Mouse (Mus musculus) NIH3T3 (cell line): ENCODE measurements around the gene Myo1d.

Source experiments
- DNase-seq: peaks from one replicate; pipeline ENCODE4 v3.0.0-alpha.2; 2012; ENCODE audit warnings: low read depth

Gene Myo1d

DNA sequence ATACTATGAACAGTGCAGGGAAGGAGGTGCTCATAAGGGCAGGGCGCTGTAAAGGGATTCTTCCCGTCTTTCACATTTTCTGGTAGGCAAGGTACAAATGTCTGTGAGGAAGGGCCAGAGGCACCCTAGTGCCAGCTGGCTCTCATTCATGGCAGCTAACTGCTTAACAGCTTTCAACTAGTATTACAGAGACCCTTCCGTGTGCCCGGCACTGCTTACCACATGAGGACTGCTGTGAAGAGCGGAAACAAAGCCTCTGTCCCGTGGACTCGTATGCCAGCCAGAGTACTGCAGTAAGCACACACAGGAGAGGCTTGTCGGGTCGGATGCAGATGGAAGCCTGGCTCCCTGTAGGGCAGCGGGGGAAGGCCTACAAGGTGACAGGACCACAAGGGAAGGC lies 229.6 kb downstream of the Myo1d start:
- no peak for DNase-seq

- no peak for DNase-seq
Measured at GRCm38 (mm10) chr11:80549854-80550253, 230.0 kb downstream of the Myo1d start.

- DNase-seq = no peak
Measured at GRCm38 (mm10) chr11:80546233-80546632, 233.6 kb downstream of the Myo1d start.

GRCm38 (mm10) chr11:80539056-80539455 lies 240.8 kb downstream of the Myo1d start:
- DNase-seq = peak; percentile 41

DNA sequence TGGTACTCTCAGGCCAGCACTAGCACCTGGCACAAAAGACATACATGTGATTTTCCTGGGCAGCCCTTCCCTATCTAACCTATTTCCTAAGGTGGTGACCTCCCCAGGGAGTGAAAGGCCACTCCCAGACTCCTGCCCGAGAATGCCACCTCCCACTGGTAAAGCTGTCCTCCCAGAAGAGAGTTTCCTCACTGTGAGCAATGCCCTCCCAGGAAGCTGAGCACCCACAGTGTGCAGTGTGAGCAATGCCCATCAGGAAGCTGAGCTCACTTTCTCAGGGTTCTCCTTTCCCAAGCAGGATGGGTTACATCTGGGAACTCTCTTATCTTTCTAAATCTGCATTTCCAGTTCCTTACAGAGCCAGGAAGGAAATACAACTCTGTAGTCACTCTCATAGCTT lies 246.9 kb downstream of the Myo1d start:
- no peak for DNase-seq

DNA sequence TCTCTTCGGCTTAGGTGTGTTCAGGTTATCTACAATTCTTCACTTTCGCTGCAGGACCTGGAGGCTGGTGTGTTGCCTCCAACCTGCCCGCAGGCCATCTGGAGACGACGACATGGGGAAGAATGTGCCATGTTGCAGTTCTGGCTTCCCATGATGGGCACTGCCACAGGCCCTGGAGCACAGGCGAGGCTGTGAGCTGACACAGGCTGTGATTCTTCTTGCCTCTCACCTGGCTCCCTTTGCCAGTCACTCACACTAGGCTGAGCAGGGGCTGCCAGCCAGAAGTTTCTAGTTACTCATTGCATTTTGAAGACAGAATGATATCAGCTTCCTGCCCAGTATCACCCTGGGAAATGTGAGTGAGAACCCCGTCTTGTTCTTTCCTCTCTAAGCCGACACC lies 250.7 kb downstream of the Myo1d start:
- no peak for DNase-seq

DNA sequence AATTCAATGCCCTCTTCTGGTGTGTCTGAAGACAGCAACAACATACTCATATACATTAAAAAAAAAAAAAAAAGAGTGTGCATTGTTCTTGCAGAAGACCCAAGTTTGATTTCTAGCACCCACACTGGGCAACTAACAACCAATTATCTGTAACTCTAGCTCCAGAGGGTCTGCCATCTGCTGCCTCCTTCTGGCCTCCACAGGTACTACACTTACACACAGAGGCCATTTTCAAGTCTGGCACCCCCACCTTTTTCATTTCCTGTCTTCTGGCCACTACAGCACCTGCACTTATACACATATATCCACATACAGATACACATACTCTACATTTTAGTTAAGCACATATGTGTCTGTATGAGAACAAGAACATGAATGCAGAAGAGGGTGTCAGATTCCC lies 252.1 kb downstream of the Myo1d start:
- no peak for DNase-seq

DNA sequence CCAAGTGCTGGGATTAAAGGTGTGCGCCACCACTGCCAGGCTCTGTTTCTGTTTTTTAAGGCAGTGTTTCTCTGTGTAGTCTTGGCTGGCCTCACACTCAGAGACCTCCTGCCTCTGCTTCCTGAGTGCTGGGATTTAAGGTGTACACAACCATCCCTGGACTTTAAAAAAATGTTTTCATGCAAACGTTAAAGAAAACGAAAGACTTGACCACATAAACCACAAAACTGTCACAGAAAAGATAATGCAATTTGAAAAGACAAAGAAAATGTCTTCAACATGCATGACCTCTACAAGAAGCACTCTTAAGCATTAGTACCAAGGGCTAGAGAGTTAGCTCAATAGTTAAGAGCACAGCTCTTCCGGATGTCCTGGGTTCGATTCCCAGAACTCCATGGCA lies 255.6 kb downstream of the Myo1d start:
- no peak for DNase-seq

DNA sequence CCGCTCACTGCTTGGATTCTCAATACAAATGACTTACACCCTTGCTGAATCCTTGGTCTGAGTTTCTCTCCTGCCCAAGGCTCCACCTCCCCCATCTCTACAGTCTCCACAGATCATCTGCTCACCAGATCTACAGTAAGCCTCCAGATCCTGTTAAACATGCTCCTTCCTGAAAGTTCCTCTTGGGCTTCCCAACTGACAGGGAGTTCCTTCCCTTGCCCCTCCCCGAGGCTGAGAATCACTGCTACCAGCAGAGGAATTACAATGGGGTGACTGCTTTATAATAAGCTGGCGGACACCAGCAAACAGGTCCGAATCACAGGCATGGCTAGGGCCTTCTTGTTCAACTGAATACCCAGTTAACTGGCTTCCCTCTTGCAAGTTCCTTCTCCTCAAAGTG lies 256.4 kb downstream of the Myo1d start:
- no peak for DNase-seq

DNA sequence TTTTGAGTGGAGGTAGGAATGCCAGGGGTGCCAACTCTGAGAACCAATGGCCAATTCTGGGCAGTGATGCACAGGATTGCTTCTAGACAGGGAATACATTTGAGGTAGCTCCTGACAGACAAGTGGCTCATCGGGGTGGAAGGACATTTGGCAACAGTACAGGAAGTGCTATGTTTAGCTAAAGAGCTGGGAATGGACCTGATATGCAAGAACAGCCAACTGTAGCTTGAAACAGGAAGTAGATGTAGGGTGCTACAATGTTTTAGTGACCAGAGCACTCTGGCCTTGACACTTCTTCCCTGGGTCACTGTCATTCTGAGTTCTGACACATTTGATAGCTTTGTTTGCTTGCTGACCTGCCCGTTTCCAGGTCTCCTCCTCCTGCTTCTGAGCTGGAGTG lies 257.0 kb downstream of the Myo1d start:
- no peak for DNase-seq

GRCm38 (mm10) chr11:80521148-80521547 lies 258.7 kb downstream of the Myo1d start:
- DNase-seq = no peak

DNA sequence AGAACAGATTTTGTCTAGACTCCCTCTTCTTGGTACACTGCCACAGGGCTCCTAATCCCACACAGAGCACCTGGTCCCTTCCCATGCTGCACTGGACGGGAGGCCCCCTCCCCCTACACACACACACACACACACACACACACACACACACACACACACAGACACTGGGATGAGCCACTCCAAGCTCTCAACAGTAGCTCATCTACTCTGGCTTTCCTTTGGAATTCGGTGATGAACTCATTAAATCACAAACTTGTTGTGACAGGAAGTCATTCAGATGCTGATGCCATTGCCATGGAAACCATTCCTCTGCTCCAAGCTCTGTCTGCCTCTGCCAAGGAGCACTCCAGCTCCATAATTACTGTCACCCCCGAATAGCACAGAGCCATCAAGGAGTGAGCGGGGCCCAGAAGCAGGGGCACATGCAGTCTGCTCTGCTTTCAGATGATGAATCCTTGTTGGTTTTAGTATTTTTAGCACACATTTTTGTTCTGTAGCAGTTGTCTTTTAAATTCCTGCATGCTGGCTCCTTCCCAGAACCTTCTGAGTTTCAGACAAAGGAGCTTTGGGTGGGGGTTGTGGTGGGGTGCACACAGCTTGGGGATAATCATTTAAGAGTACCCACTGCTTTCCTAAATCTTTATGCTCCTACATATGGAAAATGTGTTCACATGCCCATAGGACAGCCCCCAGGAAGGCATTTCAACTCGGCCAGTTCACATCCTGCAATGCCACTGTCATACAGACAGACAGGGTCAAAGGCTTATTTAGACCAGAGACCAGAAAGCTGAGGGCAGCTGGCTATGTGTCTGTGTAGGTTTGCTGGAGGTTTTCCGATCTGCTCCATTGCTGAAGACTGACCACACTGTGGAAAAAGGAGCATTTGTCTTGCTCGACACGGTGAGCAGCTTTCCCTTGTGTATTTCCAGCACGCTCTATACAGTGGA lies 261.1 kb downstream of the Myo1d start:
- no peak for DNase-seq

- DNase-seq = no peak
Measured at GRCm38 (mm10) chr11:80515895-80516294, 263.9 kb downstream of the Myo1d start.

GRCm38 (mm10) chr11:80515346-80515745 lies 264.5 kb downstream of the Myo1d start:
- no peak for DNase-seq

DNA sequence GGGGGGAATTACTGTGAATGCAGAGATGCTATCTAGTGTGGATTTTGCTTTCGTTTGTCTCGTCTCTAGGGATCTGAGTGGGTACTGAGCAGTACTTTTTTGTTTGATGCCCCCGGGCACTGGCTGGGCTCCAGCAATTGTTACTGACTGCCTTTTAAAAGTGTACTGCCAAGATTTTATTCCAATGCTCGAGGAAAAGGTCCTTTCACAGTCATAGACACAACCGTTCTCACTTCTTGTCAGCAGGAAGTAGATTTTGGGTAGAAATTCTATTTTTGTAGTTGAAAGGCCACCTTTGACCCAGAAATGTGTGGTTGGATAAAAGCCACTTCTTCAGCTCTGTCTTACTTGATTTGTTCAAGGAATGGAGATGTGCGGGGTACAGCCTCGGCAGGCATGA lies 266.0 kb downstream of the Myo1d start:
- DNase-seq = peak; percentile 27

- no peak for DNase-seq
Measured at GRCm38 (mm10) chr11:80512313-80513056, 267.3 kb downstream of the Myo1d start.

DNA sequence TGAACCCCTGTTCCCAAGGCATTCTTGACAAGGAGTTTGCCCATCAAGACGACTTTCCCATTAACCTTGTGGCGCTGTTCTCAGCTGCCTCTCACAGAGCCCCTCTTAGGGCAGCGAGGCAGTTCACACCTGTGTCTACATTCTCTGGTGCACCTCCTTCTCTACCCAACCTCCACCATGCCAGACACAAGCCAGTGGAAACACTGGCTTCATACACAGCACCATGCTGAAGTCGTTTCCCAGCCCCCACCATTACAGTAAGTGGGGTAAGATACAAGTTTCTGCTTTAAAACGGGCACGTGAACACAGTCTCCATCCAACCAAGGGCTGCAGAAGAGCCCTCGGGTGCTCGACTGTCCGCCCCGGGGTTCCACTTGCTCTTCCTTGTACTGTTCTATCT lies 269.7 kb downstream of the Myo1d start:
- no peak for DNase-seq

DNA sequence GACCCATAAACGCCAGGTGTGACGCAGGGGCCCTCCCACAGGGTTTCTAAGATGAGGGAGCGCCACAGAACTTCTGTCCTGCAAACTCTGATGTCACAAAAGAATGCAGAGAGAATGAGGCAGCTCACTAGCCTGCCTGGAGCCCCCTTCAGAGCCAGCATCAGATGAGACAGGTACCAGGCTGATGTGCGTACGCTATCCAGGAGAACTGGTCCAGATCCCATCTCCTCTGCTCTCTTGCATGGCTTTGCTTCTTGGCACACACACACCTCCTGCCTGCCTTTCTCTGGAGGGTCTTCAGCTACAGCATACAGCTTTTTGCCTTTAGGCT lies 270.7 kb downstream of the Myo1d start:
- DNase-seq = no peak

GRCm38 (mm10) chr11:80508361-80509175 lies 271.3 kb downstream of the Myo1d start:
- no peak for DNase-seq

DNA sequence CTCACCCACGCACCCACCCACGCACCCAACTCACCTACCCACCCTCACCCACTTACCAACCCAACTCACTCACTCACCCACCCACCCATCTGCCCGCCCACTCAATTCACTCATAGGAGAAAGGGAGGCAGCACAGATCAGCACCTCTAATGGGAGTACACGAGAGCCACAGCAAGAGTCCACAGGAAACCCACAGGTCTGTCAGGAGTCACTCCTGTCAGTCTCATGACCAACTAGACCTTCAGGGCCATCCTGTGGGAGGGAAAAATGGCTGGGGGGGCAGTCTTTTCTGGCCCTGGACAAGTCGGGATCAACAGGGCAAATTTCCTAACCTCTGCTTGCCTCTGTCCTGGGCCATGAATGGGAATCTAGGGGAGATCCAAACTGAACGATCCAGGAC lies 272.0 kb downstream of the Myo1d start:
- DNase-seq = no peak

DNA sequence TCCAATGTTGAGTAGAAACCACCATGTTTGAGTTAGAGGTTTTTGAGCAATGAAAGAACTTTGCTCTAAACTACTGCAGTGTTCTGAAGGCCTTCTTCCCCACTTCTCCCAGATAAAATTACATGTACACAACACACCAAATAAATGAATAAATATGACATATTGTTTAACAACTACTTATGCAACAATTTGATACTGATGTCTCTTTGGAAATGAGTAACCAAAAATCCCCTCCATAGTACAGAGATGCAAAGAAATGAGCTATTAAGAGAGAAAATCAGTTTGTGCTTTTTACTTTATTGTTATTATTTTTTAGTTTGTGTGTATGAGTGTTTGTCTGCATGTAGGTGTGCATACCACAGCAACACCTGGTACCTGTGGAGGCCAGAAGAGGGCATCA lies 273.3 kb downstream of the Myo1d start:
- DNase-seq = no peak

- DNase-seq = no peak
Measured at GRCm38 (mm10) chr11:80505581-80505980, 274.2 kb downstream of the Myo1d start.
